Mouse (Mus musculus) forebrain, embryonic 14.5 days (tissue): ENCODE data around the gene Mical2. TPM values are rescaled to one million over a fixed set of nuclear protein-coding genes. Genes with fewer than 3 reads are reported as not detected.

Experiments used
- ATAC-seq: fragments of 200-750 bp; cut with Nextera tagmentation; 2 replicates; pipeline ENCODE4 v1.8.0; 2017; ENCODE audit warnings: mild to moderate bottlenecking, moderate library complexity
- DNase-seq: peaks from one replicate; pipeline ENCODE4 v3.0.0-alpha.2; 2015; ENCODE audit warnings: low spot score
- H3K27ac ChIP-seq: fragments of 300-500 bp; sonication (generic); 2 replicates; pipeline ENCODE4 v1.5.1; 2014; ENCODE audit warnings: low read depth, mild to moderate bottlenecking, control low read depth, low read length, moderate library complexity
- H3K27me3 ChIP-seq: fragments of 300-500 bp; sonication (generic); replicated peaks from 2 replicates; pipeline ENCODE4 v1.6.1; 2014; ENCODE audit warnings: low read length, control low read depth, mixed read lengths; ENCODE audit not compliant: control insufficient read depth, insufficient read depth
- H3K36me3 ChIP-seq: fragments of 300-500 bp; sonication (generic); 2 replicates; pipeline ENCODE4 v1.6.1; 2014; ENCODE audit warnings: low read length, control low read depth; ENCODE audit not compliant: control insufficient read depth, insufficient read depth
- H3K4me1 ChIP-seq: fragments of 300-500 bp; sonication (generic); 2 replicates; pipeline ENCODE4 v1.6.1; 2014; ENCODE audit warnings: antibody characterized with exemption, low read length, control low read depth; ENCODE audit not compliant: control insufficient read depth, insufficient read depth
- H3K4me2 ChIP-seq: fragments of 300-500 bp; sonication (generic); 2 replicates; pipeline ENCODE4 v1.6.1; 2014; ENCODE audit warnings: mild to moderate bottlenecking, control low read depth, low read length
- H3K4me3 ChIP-seq: fragments of 300-500 bp; sonication (generic); 2 replicates; pipeline ENCODE4 v1.5.1; 2014; ENCODE audit warnings: low read depth, low read length, control low read depth
- H3K9ac ChIP-seq: fragments of 300-500 bp; sonication (generic); 2 replicates; pipeline ENCODE4 v1.6.1; 2014; ENCODE audit warnings: mild to moderate bottlenecking, low read length, control low read depth, moderate library complexity
- H3K9me3 ChIP-seq: fragments of 300-500 bp; sonication (generic); replicated peaks from 2 replicates; pipeline ENCODE4 v1.6.1; 2016; ENCODE audit warnings: low read length, control low read depth, mixed read lengths; ENCODE audit not compliant: control insufficient read depth
- WGBS: fragments of 180-500 bp; shearing (Covaris S2); extraction: QIAGEN DNeasy Blood & Tissue Kit; methylation state at CpG from one replicate; pipeline ENCODE4 v1.1.7; 2014; 5-methylcytosine and 5-hydroxymethylcytosine counted together
- polyA plus RNA-seq: library from polyadenylated mRNA; unstranded; fragments of >200 nt; fragmentation: Nextera tagmentation; extraction: Ambion mirVana; gene quantifications from 2 replicates; pipeline ENCODE4 v1.2.1, GENCODE M21; 2014

Mical2 gene
- polyA plus RNA-seq, 1 experiment from 2014 or later, result 2.6 TPM

DNA sequence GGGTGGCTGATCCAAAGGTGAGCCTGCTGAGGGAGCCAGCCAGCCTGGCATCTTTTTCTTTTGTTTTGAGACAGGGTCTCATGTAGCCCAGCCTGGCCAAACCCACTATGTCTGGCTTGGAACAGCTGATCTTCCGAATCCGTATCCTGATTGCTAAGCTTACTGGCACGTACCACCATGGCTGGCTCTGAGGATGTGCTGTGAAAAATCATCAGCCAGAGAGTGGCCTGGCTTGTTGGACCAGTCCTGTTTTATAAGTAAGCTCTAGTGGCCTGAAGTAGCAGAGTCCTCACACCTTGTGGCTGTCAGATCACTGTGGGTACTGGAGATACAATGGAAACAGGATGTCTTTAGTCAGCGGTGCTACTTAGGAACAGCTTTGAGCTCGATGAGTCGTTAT is 47.8 kb downstream of the Mical2 start:
- Histone ChIP-seq H3K27me3 (no peaks in the 10 kb centered on the region), H3K4me1 (peaks cover 25% of the 10 kb centered on the region), H3K4me3 (no peak overlapping the region), H3K9me3 (no peaks in the 10 kb centered on the region), H3K27ac (peak overlapping the region; percentile 50), H3K4me2 (no peak overlapping the region), H3K36me3 (no peaks in the 10 kb centered on the region), H3K9ac (no peak overlapping the region)
- 53% methylated on average over 6 of the region's 6 CpGs for WGBS
- peak; percentile 44 for DNase-seq
- peak; percentile 38; the same call in 1 of the 2 replicates for ATAC-seq

- Histone ChIP-seq H3K36me3 (no peaks in the 10 kb centered on the region), H3K4me1 (peaks cover 25% of the 10 kb centered on the region), H3K4me2 (no peak overlapping the region), H3K4me3 (no peak overlapping the region), H3K9me3 (no peaks in the 10 kb centered on the region), H3K9ac (no peak overlapping the region), H3K27ac (0 out of 2 replicates have a peak overlapping the region, but pooled peaks have one; percentile 14), H3K27me3 (no peaks in the 10 kb centered on the region)
- ATAC-seq (no peak), DNase-seq (peak; percentile 43)
- WGBS, result 52% methylated on average over 2 of the region's 2 CpGs
These were observed 49.0 kb downstream of the Mical2 start for GRCm38 (mm10) chr7:112274611-112275010.

GRCm38 (mm10) chr7:112275093-112275492 is 49.4 kb downstream of the Mical2 start:
- no peak overlapping the region for H3K4me2 ChIP-seq
- H3K27me3 ChIP-seq, result no peaks in the 10 kb centered on the region
- H3K4me3 ChIP-seq, result no peak overlapping the region
- no peak overlapping the region; the same call in 1 of the 2 replicates for H3K27ac ChIP-seq
- DNase-seq, result no peak
- 86% methylated on average over 3 of the region's 3 CpGs for WGBS
- ATAC-seq, result no peak
- peaks cover 25% of the 10 kb centered on the region for H3K4me1 ChIP-seq
- no peaks in the 10 kb centered on the region for H3K9me3 ChIP-seq
- H3K9ac ChIP-seq, result no peak overlapping the region
- no peaks in the 10 kb centered on the region for H3K36me3 ChIP-seq

DNA sequence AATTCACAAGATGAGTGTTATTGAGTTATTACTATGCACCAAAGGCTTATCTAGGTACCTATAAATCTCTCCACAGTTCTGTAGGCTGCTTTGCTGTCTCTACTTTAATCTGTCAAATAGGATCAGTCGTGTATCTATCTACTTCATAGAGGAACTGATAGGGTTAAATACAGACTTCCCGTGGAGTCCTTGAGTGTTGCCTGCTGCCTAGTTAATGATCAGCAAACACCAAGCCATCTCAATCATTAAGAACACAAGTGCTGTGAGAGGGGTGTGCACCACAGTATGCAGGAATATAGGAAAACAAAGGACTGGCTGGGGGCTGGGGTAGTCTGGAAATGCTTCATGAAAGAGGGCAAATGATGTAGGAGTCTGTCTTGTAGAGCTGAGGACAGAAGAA is 50.2 kb downstream of the Mical2 start:
- Histone ChIP-seq H3K4me2 (no peak overlapping the region), H3K9ac (no peak overlapping the region), H3K4me1 (peaks cover 23% of the 10 kb centered on the region), H3K36me3 (no peaks in the 10 kb centered on the region), H3K27ac (no peak overlapping the region), H3K4me3 (no peak overlapping the region), H3K9me3 (no peaks in the 10 kb centered on the region), H3K27me3 (no peaks in the 10 kb centered on the region)
- 31% methylated on average over 2 of the region's 2 CpGs for WGBS
- ATAC-seq (no peak), DNase-seq (no peak)

GRCm38 (mm10) chr7:112276823-112277222 is 51.2 kb downstream of the Mical2 start:
- Histone ChIP-seq H3K4me1 (peaks cover 21% of the 10 kb centered on the region), H3K27me3 (no peaks in the 10 kb centered on the region), H3K4me3 (no peak overlapping the region), H3K27ac (no peak overlapping the region), H3K36me3 (no peaks in the 10 kb centered on the region), H3K4me2 (no peak overlapping the region), H3K9ac (no peak overlapping the region), H3K9me3 (no peaks in the 10 kb centered on the region)
- DNase-seq, result no peak
- 95% methylated on average over 4 of the region's 4 CpGs for WGBS
- ATAC-seq, result no peak

GRCm38 (mm10) chr7:112278648-112279047 is 53.0 kb downstream of the Mical2 start:
- DNase-seq (no peak), ATAC-seq (no peak)
- H3K9me3 ChIP-seq, result no peaks in the 10 kb centered on the region
- no peak overlapping the region for H3K4me3 ChIP-seq
- H3K27ac ChIP-seq, result no peak overlapping the region
- no peaks in the 10 kb centered on the region for H3K36me3 ChIP-seq
- WGBS, result 84% methylated on average over 4 of the region's 4 CpGs
- no peaks in the 10 kb centered on the region for H3K27me3 ChIP-seq
- H3K4me2 ChIP-seq, result no peak overlapping the region
- no peak overlapping the region for H3K9ac ChIP-seq
- peaks cover 7% of the 10 kb centered on the region for H3K4me1 ChIP-seq

DNA sequence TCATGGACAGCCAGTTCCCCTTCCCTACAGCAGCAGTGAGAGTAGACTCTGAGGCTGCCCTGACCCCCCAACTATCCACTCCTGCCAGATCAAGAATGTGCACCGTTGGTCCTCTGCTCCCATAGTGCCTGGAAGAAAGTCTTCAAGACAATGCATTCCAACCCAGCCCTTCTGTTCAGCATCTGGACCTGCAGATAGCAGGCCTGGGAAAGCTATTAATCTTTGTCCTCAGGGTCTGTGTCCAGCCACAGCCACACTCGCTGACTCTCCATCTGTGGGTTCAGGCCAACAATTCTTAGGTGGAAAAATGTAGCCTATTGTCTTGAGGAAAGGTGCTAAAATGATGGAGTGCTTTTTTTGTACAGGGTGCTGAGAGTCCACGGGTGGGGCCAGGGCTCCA is 54.8 kb downstream of the Mical2 start:
- H3K36me3 ChIP-seq, result no peaks in the 10 kb centered on the region
- ATAC-seq (no peak), DNase-seq (no peak)
- no peak overlapping the region for H3K4me2 ChIP-seq
- no peaks in the 10 kb centered on the region for H3K4me1 ChIP-seq
- H3K4me3 ChIP-seq, result no peak overlapping the region
- no peaks in the 10 kb centered on the region for H3K9me3 ChIP-seq
- no peaks in the 10 kb centered on the region for H3K27me3 ChIP-seq
- no peak overlapping the region for H3K9ac ChIP-seq
- WGBS, result 78% methylated on average over 3 of the region's 3 CpGs
- no peak overlapping the region for H3K27ac ChIP-seq

DNA sequence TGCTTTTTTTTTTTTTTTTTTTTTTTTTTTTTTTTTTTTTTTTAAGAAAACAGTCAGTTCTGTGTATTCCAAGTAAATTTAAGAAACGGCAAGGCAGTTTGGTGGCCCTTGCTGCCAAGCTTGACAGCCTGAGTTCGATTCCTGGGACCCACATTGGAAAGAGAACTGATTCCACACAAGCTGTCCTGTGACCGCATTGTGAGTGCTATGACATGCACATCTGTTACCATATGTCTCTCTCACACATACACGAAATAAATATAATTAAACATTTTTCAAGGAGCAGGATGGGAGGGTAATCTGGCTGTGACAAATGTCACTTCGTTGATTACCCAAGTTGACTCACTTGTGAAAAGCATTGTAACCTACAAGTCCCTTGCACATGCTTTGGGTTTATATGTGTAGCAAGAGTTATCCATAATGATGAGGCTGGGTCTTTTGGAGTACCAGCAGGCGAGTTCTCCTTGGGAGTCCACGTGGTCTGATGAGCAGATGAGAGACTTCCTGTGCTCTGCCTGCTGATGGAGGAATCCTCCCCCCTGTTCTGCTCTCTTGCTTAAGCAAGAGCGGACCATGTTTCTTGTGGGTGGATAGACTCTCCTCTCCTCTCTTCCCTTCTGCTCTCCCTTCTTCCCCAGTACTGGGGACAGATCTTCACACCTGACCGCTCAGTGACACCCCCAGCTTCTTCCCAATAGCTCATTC is 58.1 kb downstream of the Mical2 start:
- H3K9ac ChIP-seq, result no peak overlapping the region
- no peaks in the 10 kb centered on the region for H3K27me3 ChIP-seq
- H3K36me3 ChIP-seq, result no peaks in the 10 kb centered on the region
- DNase-seq, result no peak
- no peak for ATAC-seq
- H3K4me2 ChIP-seq, result no peak overlapping the region
- no peak overlapping the region for H3K27ac ChIP-seq
- no peaks in the 10 kb centered on the region for H3K4me1 ChIP-seq
- H3K4me3 ChIP-seq, result no peak overlapping the region
- WGBS, result 76% methylated on average over 9 of the region's 9 CpGs
- no peaks in the 10 kb centered on the region for H3K9me3 ChIP-seq

- WGBS, result 95% methylated on average over 8 of the region's 8 CpGs
- DNase-seq (no peak), ATAC-seq (no peak)
- H3K4me1 ChIP-seq, result no peaks in the 10 kb centered on the region
- no peak overlapping the region for H3K27ac ChIP-seq
- no peak overlapping the region for H3K4me3 ChIP-seq
- no peak overlapping the region for H3K9ac ChIP-seq
- no peak overlapping the region for H3K4me2 ChIP-seq
- no peaks in the 10 kb centered on the region for H3K9me3 ChIP-seq
- no peaks in the 10 kb centered on the region for H3K27me3 ChIP-seq
- H3K36me3 ChIP-seq, result no peaks in the 10 kb centered on the region
These were observed 59.9 kb downstream of the Mical2 start for GRCm38 (mm10) chr7:112285573-112285972.
